Mouse (Mus musculus) heart, adult 11 months (tissue): ENCODE measurements around the gene Sspo.

Experiments
- DNase-seq: peaks from one replicate; pipeline ENCODE4 v3.0.0; 2022

Gene Sspo

DNA sequence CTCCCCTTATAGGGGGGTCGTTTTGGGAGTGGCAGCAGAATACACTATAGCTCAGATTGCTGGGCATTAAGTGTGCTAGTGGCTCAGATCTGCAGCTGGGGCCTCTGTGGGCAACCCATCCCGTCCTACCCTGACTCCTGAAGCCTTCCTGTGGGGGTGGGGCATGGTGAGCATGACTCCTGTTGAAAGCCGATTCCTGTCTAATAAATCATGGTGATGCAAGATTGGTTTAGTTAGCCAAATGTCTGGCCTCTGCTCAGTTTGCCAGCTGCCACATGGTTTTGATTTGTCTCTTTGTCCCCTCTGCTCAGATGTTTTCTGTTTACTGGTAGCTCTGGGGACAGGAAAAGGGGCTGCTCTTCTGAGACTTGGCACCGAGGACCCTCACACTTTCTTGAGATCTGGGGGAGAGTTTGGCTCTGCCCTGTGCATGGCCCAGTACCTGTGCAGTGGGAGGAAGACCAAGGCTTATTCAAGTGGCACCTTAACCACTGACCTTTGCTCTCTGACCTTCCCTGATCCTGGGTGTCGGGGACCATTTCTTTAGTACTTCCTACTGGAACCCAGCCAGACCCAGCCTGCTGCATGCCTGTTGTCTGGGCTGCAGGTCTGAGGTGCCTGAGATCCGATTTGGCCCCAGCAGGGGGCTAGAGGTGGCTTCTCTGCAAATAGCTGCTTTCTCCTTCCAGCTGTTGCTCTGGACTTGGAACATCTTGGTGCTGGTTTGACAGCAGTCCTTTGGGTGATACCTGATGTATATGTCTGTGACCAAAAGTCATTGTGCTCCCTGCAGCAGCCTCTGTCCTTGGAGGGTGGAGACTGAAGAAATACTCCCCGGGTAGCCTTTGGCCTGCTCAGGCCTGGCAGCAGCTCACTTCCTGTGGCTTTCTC lies 93.8 kb downstream of the Sspo start:
- peak; percentile 96 for DNase-seq

DNA sequence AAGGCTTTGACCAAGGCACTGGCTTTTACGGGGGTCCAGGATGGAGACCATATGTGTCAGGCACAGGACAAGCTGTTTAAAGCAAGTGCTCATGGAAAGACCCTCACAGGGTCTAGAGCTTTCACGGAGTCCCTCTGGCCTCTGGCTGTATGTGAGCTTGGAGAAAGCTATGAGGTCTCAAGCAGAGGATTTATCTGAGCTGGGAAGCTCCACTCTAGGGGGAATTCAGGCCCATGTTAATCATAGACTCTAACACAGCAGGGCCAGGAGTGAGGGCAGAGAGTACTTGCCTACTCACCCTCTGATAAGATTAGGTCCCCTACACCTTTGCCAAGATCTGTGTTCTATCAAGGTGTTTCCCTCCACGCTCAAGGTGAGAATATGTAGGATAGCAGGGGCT lies 94.6 kb downstream of the Sspo start:
- peak; percentile 81 for DNase-seq

DNA sequence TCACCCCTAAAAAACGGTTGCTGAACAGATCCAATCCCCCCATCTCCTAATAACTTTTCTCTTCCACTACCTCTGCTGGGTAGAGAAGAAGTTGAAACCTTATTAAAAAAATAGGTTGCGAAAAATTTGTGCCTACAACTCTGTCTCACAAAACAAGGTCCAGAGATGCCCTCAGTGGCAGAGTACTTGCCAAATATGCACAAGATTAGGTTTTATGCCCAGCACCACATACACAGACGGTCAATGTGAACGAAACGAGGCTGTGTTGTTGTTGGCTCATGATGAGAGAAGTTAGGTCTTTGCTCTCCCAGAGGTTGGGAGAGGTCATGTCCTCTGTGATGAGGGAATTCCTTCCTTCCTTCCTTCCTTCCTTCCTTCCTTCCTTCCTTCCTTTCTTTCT lies 97.2 kb downstream of the Sspo start:
- DNase-seq, result peak; percentile 57

DNA sequence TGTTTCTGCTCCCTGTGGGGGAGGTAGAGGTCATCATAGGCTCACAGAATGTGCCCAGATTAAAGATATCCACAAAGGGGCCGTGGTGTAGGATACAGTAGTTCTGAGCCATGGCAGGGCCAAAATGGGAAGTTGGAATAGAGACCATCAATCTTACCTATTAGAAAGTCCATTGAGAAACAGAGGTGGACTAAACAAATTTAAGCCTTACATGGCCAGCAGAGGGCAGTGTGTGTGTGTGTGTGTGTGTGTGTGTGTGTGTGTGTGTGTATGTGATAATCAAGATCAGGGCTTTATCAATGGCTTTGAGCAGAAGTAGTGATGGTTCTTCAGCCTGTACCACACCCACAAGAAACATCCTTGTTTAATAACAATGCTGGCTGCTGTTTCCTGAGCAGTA lies 98.2 kb downstream of the Sspo start:
- peak; percentile 90 for DNase-seq

DNA sequence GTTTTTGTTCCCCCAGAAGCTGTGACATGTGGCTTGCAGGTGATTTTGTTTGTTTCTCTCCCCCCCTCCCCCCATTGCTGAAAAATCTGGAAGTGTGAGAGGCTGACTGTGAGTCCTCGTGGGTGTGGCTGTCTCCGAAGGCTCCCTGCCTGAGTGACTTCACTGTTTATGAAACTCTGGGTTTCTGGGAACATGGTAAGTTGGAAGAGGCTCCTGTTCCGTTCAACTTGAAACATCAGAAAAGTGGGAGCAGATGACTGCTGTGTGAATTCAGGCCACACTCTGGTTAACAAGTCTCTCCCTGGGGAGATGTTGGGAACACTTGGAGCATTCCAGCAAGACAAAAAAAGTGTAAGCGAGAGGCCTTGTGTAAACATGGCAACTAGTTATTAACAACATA lies 98.8 kb downstream of the Sspo start:
- peak; percentile 97 for DNase-seq

DNA sequence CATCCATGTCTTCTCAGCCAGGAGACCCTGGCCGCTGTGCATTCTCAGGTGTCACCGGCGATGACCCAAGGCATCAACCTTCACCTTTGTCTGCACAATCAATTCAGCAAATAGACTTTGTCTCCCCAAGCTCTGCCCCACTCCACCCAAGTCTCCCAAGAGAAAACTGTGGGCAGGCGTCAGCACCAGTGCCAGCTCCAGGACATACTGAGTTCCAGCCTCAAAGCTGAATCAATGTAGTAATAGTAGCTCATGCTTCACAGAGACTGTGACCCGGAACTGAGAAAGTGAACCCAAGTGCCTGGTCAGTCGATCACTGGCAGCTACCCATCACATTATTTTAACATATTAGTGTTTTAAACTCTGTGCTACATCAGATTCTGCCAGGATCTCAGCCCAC lies 100.3 kb downstream of the Sspo start:
- DNase-seq, result no peak
